Mouse (Mus musculus) kidney, adult 8-10 months (tissue): ENCODE results near the gene Pccb.

ENCODE experiments used
- DNase-seq, 2 experiments: peaks; one replicate each; pipeline ENCODE4 v3.0.0; 2022

The Pccb gene

DNA sequence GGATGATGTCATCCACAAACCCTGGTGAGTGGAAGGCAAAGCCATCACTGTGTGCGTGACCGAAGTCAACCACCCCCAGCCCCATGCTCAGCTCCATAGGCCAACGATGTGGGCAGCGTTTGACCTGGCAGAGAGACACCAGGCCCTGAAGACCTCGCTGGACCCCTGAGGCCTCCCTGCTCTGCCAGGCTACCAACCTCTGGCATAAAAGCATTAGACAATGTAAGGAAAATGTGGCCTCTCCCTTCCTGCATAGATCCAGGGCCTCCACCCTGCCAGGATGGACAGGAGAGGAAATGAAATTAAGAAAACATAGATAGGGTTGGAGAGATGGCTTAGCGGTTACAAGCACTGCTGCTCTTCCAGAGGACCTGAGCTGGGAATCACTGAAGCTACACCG lies 51.9 kb downstream of the Pccb start:
- DNase-seq, result no peak

DNA sequence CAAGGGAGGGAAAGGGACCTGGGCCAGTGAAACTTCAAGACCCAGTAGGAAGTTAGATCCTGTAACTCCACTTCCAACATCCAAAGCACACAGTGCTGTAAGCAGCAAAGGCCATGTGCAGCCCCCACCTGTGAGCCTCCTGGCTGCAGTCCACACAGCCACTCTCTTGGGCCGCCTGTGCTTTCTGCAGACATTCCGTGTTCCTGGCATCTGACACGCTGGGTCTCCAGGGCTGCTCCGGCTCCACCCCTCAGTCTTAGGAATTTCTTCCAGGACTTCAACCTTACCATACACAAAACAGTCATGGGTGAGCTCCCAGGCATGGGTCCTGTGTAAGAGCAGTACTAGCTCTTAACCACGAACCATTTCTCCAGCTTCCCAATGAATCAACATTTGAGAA lies 55.4 kb downstream of the Pccb start:
- no peak for DNase-seq

DNA sequence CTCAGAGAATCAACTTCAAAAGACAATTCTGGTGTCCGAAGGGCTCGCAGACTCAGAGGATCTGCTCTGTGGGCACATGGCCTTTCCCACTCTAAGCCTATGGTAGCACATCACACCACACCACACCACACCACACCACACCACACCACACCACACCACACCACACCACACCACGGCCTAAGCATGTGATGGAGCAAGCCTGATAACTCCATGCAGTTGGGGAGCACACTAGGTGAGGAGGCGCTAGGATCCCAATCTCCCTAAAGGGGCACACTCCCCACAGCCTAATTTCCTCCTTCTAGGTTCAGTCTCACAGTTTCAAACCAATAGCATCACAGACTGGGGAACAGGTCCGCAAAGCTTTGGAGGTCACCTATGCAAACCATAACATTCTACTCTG lies 56.0 kb downstream of the Pccb start:
- DNase-seq, result no peak

DNA sequence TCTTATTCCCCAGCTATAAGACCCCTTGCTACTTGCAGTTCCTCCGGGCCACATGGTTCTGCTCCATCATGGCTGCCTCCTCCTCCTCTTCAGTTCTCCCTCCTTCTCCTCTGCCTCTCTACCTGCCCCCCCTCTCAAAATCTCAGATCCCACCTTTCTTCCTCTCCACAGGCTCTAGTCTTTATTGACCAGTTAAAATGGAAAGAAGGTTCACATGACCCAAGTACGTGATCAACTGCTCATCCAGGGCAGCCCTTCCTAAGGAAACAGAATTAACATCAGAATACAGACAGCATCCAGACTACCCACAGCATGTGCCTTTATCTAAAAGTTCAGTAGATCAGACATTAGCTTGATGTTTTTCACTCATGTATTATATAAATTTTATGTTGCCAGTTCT lies 65.2 kb downstream of the Pccb start:
- no peak for DNase-seq

DNA sequence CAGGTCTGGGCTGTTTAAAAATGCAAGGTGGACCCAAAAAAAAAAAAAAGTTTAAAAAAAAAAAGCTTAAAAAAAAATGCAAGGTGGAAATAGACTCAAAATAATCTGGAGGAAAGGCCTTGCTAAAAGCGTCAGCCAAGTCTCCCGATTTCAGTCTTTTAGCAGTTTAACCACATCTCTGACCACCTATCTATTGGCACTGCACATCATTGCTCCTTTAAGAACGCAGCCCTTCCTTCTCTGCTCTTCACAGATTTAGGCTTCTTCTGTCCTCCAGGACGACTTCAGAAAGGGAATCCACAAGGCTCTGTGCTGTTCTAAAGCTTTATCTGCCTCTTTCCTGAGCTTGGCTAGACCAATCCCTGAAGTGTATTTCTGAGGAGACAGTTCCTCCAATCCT lies 70.6 kb downstream of the Pccb start:
- DNase-seq, result no peak

DNA sequence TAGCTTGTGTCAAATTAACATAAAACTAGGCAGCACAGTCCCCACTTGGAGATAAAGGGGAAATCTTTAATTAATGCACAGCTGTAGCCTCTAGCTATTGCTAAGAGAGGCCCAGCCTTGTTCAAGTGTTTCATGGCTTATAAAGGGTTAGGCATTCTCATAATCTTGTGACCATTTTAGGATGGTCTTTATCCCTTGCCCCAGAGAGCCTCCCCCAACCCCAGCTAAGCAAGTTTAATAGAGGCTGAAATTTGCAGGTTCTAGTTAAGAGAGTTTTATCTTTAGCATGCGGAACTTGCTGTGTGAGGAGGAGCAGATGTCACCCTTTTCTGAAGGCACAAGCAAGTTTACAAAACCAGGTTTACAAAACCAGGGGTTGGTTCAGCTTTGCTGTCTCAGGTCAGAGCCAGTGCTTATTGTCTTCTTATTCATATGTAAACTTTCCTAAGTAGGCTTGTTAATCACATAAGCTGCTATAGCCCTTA lies 71.2 kb downstream of the Pccb start:
- DNase-seq, result no peak

DNA sequence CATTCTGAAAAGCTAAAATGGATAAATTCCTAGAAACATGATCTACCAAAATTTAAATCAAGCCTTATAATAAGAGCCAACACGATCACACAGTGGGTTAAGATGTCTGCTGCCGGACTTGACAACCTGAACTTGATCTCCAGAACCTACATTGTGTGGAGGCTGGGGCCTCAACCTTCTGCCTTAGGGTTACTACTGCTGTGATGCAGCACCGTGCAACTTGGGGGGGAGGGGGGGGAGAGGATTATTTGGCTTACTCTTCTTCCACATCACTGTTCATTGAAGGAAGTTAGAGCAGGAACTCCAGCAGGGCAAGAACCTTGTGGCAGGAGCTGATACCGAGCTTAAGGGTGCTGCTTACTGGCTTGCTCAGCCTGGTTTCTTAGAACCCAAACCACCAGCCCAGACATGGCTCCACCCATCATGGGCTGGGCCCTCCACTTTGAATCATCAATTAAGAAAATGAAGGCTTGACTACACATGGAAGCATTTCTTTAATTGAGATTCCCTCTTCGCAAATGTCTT lies 71.7 kb downstream of the Pccb start:
- DNase-seq, result no peak

DNA sequence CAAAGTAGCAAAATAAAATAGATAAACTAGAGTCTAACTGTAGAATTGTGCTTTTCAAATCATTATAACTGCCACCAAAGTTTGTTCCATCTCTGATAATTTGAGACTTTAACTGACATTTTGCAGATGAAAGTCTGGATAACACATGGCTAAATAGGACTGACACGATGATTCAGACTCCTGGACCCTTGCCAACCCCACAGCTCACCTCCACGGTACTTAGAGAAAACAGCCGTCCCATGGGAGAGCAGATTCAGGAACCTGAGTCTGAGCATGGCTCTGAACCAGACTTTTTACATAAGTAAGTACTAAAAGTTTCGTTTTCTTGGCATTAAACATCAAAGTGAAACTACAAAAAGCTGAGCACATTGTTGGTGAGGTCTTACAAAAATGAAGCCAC lies 83.2 kb downstream of the Pccb start:
- DNase-seq, result peak; percentile 15 to 18

DNA sequence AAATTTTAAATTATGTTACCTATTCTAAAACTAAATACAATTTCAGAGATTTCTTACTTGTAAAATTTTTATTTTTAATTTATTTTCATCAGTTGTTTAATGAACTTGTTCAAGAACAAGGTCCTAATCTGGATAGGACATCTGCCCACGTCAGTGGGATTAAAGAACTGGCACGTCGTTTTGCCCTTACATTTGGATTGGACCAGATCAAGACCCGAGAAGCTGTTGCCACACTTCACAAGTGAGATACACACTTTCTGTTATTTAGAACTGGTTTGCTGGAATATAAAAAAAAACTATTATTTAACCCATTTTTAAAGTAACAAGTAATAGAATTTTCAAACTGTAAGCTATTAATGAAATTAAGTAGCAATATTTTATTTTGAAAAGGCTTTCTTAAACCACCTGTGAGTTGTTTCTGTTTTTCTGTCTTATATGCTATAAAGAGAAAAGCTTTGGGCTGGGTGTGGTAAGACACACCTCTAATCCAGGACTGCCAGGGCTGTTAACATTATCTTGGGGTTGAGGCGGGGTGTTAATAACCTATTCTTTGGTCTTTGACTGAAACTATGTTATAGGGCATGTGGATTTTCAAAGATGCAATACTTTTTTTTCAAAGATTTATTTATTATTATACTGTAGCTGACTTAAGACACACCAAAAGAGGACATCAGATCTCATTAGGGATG lies 89.9 kb downstream of the Pccb start:
- no peak for DNase-seq

DNA sequence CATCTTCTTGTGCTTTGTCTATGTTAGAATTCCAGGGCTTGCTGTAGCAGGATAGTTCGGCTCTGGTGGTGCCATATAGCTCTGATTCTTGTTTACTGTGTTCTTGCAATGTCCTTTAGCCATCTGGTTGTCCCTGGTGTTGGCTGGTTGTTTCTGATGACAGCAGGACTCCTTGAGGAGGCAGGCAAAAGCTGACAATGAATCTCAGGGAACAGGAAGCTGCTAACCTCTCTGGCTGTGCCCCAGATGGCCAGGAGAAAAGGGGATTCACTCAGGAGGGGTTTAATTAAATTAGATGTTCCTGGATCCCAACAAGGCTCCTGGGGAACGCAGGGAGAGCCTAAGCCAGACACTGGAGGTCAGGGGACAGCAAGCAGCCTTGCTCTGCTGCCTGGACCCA lies 92.7 kb downstream of the Pccb start:
- no peak for DNase-seq
